Mouse (Mus musculus) heart, adult 18-20 months (tissue): Measurements from ENCODE around the gene Gm37419. TPM values are rescaled to one million over a fixed set of nuclear protein-coding genes. Genes with fewer than 3 reads are reported as not detected.

ENCODE experiments used
- DNase-seq, 2 experiments: peaks; one replicate each; pipeline ENCODE4 v3.0.0; 2021 to 2022; ENCODE audit warnings: mixed read lengths in 1 of 2
- long read RNA-seq, 2 experiments: library from polyadenylated mRNA; stranded (forward); transcript quantifications; one replicate each; pipeline ENCODE4 v2.0.0; 2021
- total RNA-seq, 2 experiments: library from RNA; stranded (reverse); gene quantifications; 2 replicates each; pipeline ENCODE4 v1.2.3; 2021

Gm37419 gene
- not detected for total RNA-seq
- long read RNA-seq, experiment 1, result 0 reads
- long read RNA-seq, experiment 2, result 0 reads

DNA sequence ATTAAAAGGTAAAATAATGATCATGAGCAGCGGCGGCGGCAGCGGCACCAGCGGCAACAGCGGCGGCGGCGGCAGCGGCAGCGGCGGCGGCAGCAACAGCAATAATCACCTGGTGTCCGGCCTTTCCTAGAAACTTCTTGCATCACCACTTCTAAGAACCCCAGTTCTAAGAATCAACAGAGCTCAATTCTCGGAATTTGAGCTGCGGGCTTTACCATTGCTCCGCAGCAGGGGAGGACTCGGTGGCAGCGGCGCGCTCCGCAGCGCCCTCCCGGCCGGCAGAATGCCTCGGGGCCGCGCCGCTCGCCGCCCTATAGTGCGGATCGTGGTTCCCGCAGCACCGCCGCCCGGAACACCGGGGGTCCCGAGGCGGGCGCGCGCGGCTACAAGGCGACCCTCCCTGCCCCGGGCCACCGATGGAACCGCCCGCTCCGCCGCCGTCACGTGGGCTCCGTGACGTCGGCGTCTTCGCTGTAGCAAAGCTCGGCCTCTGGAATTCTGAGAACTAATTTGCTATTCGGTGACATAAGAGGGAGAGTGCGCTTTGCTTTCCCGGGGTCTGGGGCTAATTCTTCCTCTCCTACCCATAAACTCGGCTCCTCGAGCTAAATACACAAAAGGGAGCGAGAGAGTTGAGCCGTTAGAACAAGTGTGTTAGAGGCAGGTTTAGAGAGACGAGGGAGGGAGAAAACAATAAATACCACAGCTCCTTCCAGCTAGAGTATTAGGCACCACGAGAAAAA lies at the start of gene Gm37419, which contains the start of gene Bcl6:
Gene Gm37419 (plus strand): TSS at position 17 of the 743 bp plus-strand sequence.
Gene Bcl6 (minus strand): TSS at position 387 of the 743 bp plus-strand sequence.
- peak; percentile 90 to 93 for DNase-seq

GRCm38 (mm10) chr16:23944801-23945200 lies 43.5 kb upstream of the Gm37419 start:
- DNase-seq, result no peak

DNA sequence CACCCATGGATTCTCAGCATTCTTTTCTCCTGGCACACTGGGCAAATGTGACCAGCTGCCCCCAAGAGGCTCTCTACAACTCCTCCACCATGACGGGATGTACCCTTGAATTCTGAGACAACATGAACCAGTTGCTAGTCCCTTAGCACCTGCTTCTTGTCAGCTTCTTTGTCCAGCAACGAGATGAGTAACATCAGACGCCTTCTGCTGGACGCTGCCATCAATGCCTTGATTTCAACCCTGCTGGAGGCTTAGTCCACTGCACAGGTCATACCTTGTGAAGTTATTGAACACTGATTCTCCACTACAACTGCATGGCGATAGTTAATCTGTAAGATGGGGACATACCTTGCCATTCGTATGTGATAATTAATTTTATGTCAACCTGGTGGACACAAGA lies 40.6 kb upstream of the Gm37419 start:
- no peak for DNase-seq

- no peak for DNase-seq
Measured at GRCm38 (mm10) chr16:23952101-23952727, 36.1 kb upstream of the Gm37419 start.

GRCm38 (mm10) chr16:23953189-23953958 lies 34.9 kb upstream of the Gm37419 start:
- DNase-seq, result peak; percentile 44 to 79

- no peak for DNase-seq
Measured at GRCm38 (mm10) chr16:23953959-23954260, 34.4 kb upstream of the Gm37419 start.

- no peak for DNase-seq
Measured at GRCm38 (mm10) chr16:23958938-23959337, 29.3 kb upstream of the Gm37419 start.

DNA sequence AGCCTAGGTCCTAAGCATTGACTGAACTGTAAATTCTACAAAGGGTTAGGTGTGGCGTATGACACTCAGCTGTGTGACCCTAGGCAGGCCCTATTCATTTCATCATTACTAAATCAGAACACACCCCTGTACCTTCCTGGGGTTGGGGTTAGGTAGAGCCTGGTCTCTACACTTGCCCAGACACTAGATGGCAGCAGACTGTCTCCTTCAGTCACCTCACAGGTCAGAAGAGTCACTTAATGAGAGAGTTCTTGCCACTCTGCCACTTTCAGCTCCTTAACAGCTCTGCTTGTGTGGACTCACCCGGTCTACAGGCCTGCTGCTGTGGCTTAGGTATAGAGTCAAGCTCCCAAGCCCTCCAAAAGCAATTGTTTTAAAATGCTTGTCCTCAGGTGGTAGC lies 25.9 kb upstream of the Gm37419 start:
- peak; percentile 37 to 52 for DNase-seq

- no peak for DNase-seq
Measured at GRCm38 (mm10) chr16:23963896-23964668, 24.2 kb upstream of the Gm37419 start.

DNA sequence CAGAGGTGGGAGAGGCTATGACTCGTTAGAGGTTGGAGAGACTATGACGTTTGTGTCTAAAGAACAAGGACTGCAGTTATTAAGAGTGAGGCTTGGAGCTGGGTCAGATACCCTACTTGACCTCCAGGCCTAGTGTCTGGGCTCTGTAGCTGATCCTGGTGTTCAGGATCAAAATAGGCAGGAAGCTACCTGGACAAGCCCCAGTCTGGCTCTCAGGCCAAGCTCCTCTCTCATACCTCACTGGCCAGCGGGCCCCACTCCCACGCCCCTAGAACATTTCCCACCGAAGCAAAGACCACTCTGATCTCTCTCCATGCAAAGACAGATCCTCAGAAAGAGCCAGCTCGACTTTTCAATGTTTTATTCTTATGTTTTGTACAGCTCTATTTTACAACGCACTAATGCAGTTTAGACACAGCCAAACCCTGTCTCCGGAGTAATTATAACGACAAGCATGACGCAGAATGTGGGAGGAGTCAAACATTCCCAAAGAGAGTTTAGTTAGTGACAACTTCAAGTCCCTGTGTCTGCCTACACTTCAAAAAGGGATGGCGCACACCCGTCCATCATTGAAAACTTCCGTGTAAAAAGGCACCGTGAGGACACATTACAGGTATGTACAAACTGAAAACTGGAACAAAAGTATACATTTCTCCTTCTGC lies 23.4 kb upstream of the Gm37419 start:
- DNase-seq, result no peak

DNA sequence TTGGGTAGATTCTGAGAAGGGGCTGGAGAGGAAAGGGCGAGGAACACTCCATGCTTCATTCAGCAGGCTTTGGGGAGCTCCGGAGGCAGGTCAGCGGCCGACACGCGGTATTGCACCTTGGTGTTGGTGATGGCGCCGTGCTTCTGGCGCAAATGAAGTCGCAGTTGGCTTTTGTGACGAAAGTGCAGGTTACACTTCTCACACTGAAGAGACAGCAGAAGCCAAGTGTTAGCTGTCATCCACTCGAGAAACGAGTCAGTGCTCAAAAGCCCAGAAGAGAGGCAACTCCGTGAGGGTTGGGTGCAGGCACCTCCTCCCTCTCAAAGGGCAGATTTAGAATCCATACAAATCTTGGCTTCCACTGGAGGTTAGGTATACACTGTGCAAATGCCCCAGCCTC lies 22.2 kb upstream of the Gm37419 start:
- no peak for DNase-seq

GRCm38 (mm10) chr16:23967301-23967700 lies 21.0 kb upstream of the Gm37419 start:
- DNase-seq, result no peak

- no peak for DNase-seq
Measured at GRCm38 (mm10) chr16:23968888-23969287, 19.4 kb upstream of the Gm37419 start.

DNA sequence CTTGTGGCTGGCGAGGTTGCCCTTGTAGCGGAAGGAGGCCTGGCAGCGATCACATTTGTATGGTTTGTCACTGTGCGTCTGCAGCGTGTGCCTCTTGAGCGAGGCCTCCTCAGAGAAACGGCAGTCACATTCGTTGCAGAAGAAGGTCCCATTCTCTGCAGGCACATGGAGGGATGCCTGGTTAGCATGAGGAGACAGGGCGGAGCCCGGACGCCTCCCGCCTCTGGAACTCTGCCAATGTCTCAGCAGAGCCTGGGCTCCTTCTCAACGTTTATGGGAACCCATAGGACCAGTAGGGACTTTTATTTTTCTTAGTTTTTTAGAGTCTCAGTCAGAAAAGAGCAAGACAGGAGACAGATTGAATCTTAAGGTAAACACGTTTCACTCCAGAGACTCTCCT lies 18.4 kb upstream of the Gm37419 start:
- peak in 1 of 2 experiments; percentile 39 for DNase-seq

- DNase-seq, result no peak
Measured at GRCm38 (mm10) chr16:23972126-23972740, 16.0 kb upstream of the Gm37419 start.

DNA sequence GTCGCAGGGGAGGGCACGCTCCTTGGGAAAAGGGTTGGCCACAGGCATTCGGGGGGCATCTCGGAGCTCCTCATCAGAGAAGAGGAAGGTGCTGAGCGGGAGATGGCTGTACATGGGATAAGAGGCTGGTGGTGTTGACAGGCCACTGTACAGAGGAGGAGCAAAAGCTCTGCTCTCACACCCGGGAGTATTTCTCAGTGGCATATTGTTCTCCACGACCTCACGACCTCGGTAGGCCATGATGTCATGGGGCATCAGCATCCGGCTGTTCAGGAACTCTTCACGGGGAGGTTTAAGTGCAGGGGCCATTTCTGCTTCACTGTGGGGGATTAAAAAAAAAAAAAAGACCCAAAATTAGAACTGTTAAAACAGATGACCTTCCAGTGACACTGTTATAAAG lies 15.4 kb upstream of the Gm37419 start:
- DNase-seq, result no peak

GRCm38 (mm10) chr16:23973635-23974367 lies 14.5 kb upstream of the Gm37419 start:
- DNase-seq, result peak in 1 of 2 experiments; percentile 29

- no peak for DNase-seq
Measured at GRCm38 (mm10) chr16:23976196-23976595, 12.1 kb upstream of the Gm37419 start.

DNA sequence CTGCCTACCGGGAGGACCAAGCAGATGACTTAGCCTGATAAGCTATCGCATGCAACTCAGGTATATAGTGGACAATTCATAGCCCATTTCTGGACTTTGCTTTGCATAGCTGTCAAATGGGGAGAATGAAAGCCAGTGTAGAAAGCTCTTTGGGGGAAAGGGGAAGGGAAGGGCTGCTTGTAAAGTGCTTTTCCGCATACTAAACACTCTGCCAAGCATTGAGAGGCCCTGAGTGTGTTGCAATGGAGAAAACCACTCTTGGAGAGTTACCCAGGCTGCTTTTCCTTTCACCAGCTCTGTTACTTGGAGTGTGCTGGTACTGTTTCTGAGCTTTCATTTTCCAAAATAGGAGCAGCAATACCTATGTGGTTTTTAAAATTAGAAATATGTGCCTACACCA lies 10.6 kb upstream of the Gm37419 start:
- DNase-seq, result peak in 1 of 2 experiments; percentile 30

DNA sequence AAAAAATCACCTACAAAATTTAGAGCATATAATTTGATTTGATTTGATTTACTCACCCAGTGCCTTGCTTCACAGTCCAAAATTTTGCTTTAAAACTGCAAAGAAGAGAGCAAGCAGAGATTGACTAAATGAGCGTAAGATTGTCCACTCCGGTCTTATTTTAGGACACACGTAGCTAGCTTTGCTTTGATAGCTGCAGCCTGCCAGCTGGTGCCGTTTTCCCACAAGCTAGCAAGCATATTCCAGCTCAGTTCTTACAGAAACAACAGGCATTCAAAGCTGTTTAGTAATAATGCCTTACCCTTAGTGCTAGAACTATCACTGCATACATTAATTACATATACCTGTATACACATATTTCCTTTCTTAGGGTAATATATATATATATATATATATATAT lies 9.8 kb upstream of the Gm37419 start:
- peak in 1 of 2 experiments; percentile 41 for DNase-seq
